Mouse (Mus musculus): ENCODE results near the gene Kcnma1. TPM values are rescaled to one million over a fixed set of nuclear protein-coding genes. Genes with fewer than 3 reads are reported as not detected.

Gene Kcnma1
- total RNA-seq, 1 experiment from 2014 or later: not detected

DNA sequence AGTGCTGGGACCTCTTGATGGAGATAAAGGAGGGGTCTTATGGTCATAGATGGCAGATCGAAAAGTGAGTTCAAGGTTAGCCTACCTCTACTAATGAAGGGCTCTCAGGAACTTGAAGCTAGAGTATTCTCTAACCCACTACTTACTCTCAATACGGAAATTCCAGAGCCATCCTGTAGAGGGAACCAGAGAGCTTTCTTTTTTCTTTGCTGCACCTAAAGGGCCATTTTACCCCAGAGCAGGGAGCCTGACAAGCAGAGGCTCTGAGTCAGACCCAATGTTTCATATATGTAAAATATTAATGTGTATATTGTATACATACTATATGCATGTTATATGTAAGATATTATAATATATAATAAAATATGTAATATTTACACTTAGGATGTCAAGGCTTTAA lies 431.1 kb downstream of the Kcnma1 start:
- no peak for ATAC-seq (replicated peaks; ENCODE audit: insufficient number of reproducible peaks, low FRiP score, low TSS enrichment, poor library complexity, severe bottlenecking)

GRCm38 (mm10) chr14:23581282-23581681 lies 433.0 kb downstream of the Kcnma1 start:
- ATAC-seq (replicated peaks; ENCODE audit: insufficient number of reproducible peaks, low FRiP score, low TSS enrichment, poor library complexity, severe bottlenecking): no peak

GRCm38 (mm10) chr14:23575951-23576350 lies 438.3 kb downstream of the Kcnma1 start:
- no peak for ATAC-seq (replicated peaks; ENCODE audit: insufficient number of reproducible peaks, low FRiP score, low TSS enrichment, poor library complexity, severe bottlenecking)

DNA sequence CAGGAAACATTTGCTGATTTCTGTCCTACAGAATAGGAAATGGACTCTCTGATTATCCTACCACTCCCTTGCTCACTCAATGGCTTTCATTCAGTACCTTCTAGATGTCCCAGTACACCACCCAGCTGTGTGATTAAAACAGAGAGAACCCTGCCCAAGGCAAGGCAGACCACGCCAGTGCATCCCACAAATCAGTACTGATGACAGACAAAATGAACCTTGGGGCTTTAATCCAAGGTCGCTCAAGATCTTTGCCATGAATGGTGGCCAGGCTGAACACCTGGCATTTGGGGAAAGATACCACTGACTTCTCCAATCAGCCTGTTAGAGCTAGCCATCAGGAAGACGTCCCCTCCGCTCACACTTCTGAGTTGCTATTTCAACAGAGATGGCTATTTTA lies 440.2 kb downstream of the Kcnma1 start:
- no peak for ATAC-seq (replicated peaks; ENCODE audit: insufficient number of reproducible peaks, low FRiP score, low TSS enrichment, poor library complexity, severe bottlenecking)

DNA sequence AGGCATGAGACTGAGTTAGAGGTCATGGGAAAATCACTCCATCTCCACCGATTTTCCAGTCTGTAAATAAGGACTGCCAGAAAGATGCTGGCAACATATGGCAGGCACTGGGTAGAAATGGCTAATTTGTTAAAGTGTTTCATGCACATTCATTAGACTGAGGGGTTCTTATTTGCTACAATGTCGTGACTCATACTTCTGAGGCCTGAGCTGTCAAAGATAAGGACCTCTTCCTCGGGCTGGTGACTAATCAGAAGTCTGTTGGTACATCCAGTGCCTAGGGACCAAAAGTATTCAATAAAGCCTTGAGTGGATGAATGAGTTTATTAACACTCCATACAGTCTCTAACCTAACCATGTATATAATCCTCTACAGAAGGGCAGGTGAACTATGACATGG lies 440.9 kb downstream of the Kcnma1 start:
- ATAC-seq (replicated peaks; ENCODE audit: insufficient number of reproducible peaks, low FRiP score, low TSS enrichment, poor library complexity, severe bottlenecking): no peak

GRCm38 (mm10) chr14:23572778-23573177 lies 441.5 kb downstream of the Kcnma1 start:
- no peak for ATAC-seq (replicated peaks; ENCODE audit: insufficient number of reproducible peaks, low FRiP score, low TSS enrichment, poor library complexity, severe bottlenecking)

DNA sequence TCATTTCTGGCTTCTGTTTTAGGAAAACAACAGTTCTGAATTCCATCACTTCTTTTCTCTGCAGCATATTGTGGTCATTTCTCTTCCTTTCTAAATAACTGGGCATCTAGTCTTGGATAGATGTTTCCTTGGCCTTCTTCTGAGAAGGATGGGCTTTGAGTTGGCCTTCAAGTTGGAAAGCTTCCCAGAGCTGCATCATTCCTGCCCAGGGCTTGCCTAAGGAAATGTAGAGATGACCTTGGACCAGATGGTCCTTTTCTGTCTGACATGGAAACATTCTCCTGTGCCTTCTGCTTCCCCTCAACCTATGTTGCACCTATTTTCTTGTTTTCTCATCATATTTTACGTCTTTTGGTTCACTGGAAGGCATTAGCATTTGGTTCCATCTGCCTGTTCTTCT lies 444.0 kb downstream of the Kcnma1 start:
- no peak for ATAC-seq (replicated peaks; ENCODE audit: insufficient number of reproducible peaks, low FRiP score, low TSS enrichment, poor library complexity, severe bottlenecking)

DNA sequence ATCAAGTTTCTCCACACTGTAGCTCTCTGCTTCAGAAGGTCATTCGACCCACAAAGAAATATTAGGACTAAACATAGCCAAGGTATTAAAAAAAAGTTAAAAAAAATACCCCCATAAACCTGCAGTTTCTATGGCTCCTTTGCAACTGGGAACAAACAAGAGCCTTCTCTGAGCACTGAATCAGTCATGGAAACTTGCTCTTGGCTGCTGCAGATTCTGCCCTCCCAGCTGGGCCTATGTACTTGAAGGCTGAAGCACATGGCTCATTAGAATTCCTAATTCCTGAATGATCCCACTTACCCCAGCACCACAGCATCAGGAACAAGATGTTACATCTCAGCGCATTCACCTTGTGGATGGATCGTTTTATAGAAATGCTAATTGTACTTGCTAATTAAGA lies 448.4 kb downstream of the Kcnma1 start:
- no peak for ATAC-seq (replicated peaks; ENCODE audit: insufficient number of reproducible peaks, low FRiP score, low TSS enrichment, poor library complexity, severe bottlenecking)

DNA sequence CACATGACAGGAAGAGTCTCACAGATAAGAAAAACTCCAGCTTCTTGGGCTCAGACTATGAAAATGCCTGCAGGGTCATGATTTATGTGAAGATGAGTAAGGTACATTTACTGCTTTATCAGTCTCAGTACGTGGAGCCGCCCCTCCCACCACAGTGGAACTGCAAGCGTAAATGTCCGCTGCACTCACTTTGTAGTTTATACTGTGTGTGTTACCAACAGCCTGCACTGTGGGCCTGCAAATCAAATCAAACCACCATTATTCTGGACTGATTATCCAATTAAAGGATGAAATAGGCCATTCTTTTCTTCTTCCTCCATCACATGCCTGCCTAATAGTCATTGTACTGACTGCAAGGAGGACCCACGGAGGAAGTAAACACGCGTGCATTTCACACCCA lies 449.8 kb downstream of the Kcnma1 start:
- ATAC-seq (replicated peaks; ENCODE audit: insufficient number of reproducible peaks, low FRiP score, low TSS enrichment, poor library complexity, severe bottlenecking): no peak

DNA sequence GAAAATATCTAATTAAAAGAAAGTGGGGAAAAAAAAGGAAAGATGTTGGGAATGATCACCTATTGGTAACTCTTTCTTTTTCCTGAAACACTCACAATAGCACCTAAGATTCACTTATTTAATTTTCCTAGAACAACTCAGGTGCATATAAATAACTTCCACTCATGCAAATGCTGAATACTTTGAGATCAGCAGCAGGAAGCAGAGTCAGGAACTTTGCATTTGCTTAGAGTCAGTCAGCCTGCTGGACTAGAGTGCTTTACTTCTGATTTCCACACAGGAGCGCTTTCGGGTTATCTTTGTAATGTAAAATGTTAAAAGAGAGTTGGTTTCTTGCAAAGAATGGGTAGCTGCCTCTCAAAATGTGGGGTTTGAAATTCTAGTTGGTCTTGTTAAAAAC lies 451.1 kb downstream of the Kcnma1 start:
- no peak for ATAC-seq (replicated peaks; ENCODE audit: insufficient number of reproducible peaks, low FRiP score, low TSS enrichment, poor library complexity, severe bottlenecking)

DNA sequence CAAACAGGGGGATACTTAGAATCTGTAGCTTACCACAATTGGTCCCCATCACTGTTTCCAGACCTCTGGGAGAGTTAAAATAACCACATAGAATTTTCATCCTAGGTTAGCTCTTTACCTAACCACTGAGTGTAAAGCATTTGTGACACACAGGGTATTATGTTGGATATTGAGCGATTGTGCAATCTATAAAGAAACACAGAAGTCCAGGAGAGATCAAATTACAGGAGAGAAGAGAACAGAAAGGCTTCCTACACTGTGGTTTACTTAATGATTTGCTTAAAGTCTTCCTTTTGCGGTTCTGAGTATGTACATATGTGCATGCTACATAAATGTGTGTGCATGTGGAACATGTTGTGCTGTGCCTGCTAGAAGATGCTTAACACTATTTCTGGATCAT lies 458.6 kb downstream of the Kcnma1 start:
- ATAC-seq (replicated peaks; ENCODE audit: insufficient number of reproducible peaks, low FRiP score, low TSS enrichment, poor library complexity, severe bottlenecking): no peak

- no peak for ATAC-seq (replicated peaks; ENCODE audit: insufficient number of reproducible peaks, low FRiP score, low TSS enrichment, poor library complexity, severe bottlenecking)
Measured at GRCm38 (mm10) chr14:23552252-23552974, 461.9 kb downstream of the Kcnma1 start.

DNA sequence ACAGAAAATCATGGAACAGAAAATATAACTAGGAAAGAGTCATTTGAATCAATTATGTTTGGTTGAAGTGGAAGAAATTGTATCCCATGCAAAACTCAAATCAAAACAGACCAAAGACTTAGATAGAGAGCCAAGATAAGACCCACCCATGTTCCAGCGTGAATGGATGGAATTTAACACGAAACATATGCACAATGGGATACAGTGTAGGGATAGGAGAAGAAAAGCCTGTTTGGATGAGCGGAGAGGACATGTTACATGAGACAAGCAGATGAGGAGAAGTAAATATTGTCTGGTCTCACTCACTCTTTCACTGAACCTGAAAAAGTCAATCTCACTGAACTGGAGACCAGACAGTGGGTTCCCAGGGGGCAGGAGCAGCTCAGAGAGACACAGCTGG lies 463.8 kb downstream of the Kcnma1 start:
- no peak for ATAC-seq (replicated peaks; ENCODE audit: insufficient number of reproducible peaks, low FRiP score, low TSS enrichment, poor library complexity, severe bottlenecking)

DNA sequence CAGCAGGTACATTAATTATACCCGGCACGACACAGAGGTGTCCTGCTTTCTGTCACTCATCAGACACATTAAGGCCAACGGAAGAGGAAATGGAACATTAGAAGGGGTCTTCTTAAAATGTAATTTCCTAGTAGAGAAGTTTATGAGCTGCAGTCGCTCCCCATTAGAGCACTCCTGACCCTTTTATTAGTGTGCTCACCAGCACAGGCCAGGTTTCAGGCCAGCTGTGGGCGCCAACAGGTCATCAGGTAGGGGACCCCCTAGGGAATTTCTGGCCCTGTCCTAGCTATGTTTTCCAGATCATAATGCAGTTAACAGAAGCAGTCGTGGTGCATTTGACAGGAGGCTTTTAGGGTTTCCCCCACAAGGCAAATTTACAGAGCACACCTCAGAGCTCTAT lies 472.2 kb downstream of the Kcnma1 start:
- no peak for ATAC-seq (replicated peaks; ENCODE audit: insufficient number of reproducible peaks, low FRiP score, low TSS enrichment, poor library complexity, severe bottlenecking)

DNA sequence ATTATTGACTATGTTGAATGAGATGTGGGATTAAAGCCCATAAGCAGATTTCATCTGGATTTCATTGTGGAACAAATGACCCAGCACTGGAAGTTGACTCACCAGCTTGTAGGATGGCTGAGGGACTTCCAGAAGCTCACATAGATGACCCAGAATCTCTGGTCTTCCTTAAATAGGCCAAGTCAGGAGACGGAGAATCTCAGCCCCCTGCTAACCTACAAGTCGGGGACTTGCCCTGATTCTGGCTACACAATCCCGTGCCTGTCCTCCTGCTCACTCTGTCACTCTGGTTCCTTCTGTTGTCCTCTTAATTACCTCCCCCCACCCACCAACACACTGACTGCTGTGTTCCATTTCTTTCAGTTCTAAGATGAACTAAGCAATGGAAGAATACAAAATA lies 474.7 kb downstream of the Kcnma1 start:
- ATAC-seq (replicated peaks; ENCODE audit: insufficient number of reproducible peaks, low FRiP score, low TSS enrichment, poor library complexity, severe bottlenecking): no peak

DNA sequence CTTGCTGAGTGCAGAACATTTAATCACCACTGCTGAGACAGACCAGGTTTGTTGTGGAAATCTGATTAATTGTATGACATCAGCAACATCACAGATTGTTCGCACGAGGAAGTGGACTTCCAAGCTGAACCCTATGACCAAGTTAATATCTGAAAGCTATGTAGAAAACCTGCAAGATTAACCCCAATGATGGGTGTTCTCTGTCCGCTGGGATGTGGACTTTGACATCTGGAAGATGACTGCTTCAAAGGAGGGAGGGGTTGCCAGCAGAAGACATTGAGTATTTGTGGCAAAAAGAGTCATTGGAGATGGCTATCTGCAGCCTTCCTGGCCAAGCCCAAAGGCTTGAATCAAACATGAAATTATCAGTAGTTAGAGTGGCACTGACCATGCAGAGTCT lies 480.9 kb downstream of the Kcnma1 start:
- ATAC-seq (replicated peaks; ENCODE audit: insufficient number of reproducible peaks, low FRiP score, low TSS enrichment, poor library complexity, severe bottlenecking): no peak

- no peak for ATAC-seq (replicated peaks; ENCODE audit: insufficient number of reproducible peaks, low FRiP score, low TSS enrichment, poor library complexity, severe bottlenecking)
Measured at GRCm38 (mm10) chr14:23531735-23532525, 482.4 kb downstream of the Kcnma1 start.

- no peak for ATAC-seq (replicated peaks; ENCODE audit: insufficient number of reproducible peaks, low FRiP score, low TSS enrichment, poor library complexity, severe bottlenecking)
Measured at GRCm38 (mm10) chr14:23529720-23530119, 484.6 kb downstream of the Kcnma1 start.

DNA sequence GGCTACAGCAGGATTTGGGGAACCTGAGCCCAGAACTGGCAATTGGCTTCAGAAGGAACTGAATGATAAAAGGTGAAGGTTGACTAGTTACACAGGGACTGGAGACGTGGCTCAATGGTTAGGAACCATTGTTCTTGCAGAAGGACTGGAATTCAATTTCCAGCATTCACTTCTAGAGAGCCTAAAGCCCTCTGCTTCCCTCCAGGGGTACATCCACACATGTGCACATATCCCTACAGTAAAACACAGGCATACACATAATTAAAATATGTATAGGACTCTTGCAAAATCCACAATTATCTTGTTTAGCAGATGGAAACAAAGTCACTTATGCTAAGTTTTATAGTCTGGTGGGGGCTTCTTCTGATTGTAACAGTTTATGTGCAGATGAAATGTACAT lies 485.1 kb downstream of the Kcnma1 start:
- ATAC-seq (replicated peaks; ENCODE audit: insufficient number of reproducible peaks, low FRiP score, low TSS enrichment, poor library complexity, severe bottlenecking): no peak

- no peak for ATAC-seq (replicated peaks; ENCODE audit: insufficient number of reproducible peaks, low FRiP score, low TSS enrichment, poor library complexity, severe bottlenecking)
Measured at GRCm38 (mm10) chr14:23525910-23526309, 488.4 kb downstream of the Kcnma1 start.

Measured in monocyte, adult 5-6 weeks (primary cell).